Mouse (Mus musculus) layer of hippocampus, adult 9-10 months (tissue): ENCODE results near the gene Rbpj.
A peak's percentile ranks its signal among the peaks of the same experiment; 100 is the strongest.
"Not testable (repeated sequence)": the region's sequence is repeated elsewhere in the genome, so short reads cannot be mapped to it uniquely, and the experiment has no call there.

Experiments used
- DNase-seq: peaks from one replicate; pipeline ENCODE4 v3.0.0; 2022; ENCODE audit warnings: low spot score

The Rbpj gene

DNA sequence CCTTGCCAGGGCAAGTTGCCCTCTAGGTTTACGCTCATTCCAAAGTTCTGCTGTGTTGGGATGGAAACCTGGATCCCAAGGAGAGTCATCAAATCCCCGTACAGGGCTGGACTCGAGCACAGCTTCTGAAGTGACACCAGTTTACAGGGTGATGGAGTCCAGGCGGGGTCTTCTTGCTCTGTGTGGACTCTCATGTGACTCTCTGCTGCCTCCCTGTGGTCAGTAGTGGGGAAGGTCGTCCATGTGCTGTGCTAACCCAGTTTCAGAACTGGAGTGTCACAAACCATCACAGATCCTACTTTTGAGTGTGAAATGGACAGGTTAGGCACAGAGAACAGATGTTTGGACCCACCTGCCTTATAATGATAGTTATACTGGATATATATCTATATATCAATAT lies 206.4 kb downstream of the Rbpj start:
- peak; percentile 61 for DNase-seq

DNA sequence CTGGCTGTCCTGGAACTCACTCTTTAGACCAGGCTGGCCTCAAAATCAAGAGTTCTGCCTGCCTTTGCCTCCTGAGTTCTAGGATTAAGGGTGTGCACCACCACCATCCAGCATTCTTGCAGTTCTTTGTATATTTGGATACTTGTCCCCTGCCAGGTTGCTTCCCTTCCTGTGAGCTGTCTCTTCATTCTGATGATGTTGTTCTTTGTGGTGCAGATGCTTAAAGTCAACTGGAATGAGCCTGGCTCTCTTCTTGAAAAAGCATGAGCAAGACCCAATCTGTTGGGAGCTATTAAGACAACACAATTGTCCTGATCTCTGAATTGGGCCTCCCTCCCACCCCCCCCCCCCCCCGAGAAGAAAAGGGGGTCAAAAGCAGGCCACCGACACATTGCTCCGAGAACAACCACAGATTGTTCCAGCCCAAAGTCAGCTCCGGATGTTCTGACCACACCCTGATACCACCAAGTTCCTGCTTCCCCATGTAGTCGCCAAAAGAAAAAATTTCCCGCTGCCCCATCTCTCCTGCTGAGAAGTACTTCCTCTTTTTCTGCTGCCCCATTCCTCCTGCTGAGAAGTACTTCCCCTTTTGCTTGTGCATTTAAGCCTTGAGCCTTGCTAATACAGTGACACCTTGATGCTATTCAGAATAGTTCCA lies 207.7 kb downstream of the Rbpj start:
- not testable (repeated sequence) for DNase-seq

- DNase-seq = no peak
Measured at GRCm38 (mm10) chr5:53676671-53677070, 210.7 kb downstream of the Rbpj start.

DNA sequence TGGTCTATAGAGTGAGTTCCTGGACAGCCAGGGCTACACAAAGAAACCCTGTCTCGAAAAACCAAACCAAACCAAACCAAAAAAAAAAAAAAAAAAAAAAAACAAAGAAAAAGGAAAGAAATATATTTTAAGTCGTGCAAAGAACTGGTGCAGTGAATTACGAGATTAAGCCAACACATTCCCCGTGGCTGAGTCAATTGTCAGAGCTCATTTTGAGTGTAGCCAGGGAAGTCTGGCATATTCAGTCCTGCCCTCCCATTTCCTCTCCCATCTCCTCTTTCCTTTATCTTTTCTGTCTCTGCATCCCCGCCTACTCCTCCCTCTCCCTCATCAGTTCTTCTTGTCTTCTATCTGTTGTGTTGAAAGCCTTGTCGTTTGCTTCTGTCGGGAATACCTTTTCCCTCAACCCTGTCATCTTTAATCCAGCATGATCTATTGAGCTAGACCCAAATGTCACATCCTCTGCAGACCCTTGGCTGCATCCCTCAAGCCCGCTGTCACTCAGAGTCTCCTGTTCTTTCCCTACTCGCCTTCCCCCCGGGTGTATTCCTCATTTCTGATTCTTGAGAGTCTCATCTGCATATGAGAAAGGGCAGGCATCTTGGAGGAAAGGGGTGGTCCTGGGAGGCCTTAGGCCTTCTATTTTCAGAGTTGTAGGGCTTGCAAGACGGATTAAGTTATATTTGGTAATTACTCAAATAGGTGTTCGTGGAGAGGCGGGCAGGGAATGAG lies 212.2 kb downstream of the Rbpj start:
- DNase-seq = no peak

- no peak for DNase-seq
Measured at GRCm38 (mm10) chr5:53679651-53680050, 213.7 kb downstream of the Rbpj start.

DNA sequence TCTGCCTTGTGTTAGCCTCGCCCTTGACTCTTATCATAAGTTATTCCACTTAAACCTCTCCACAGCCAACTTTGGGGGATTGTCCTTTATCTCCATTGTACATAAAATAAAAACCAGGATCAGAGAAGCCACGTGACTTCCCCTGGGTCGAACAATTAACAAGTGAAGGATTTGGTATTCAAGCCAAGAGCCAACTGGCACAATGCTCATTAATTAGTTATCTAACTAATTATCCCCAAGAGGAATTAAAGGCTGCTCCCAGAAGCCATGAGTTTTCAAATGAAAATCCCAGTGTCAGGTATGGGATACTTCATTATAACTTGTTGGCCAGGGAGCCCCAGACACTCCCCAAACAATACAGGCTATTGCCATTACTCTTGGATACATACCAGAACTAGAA lies 218.0 kb downstream of the Rbpj start:
- DNase-seq = no peak

DNA sequence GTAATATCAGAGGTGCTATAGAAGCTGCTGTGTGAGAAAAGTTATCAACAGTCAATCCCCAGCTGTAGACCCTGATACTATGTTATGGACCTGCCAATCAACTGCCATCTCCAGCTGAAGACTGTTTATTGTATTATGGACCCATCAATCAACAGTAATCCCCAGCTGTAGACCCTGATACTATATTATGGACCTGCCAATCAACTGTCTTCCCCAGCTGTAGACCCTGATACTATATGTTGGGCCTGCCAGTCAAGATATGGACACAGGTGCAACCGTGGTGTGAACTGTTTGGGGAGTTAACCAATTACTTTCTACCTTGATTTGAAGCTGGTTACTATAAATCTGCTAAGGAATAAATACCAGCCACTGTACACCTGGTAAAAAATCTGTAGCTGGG lies 218.5 kb downstream of the Rbpj start:
- no peak for DNase-seq

GRCm38 (mm10) chr5:53685623-53686022 lies 219.7 kb downstream of the Rbpj start:
- DNase-seq = no peak

GRCm38 (mm10) chr5:53686379-53686778 lies 220.4 kb downstream of the Rbpj start:
- DNase-seq = no peak

DNA sequence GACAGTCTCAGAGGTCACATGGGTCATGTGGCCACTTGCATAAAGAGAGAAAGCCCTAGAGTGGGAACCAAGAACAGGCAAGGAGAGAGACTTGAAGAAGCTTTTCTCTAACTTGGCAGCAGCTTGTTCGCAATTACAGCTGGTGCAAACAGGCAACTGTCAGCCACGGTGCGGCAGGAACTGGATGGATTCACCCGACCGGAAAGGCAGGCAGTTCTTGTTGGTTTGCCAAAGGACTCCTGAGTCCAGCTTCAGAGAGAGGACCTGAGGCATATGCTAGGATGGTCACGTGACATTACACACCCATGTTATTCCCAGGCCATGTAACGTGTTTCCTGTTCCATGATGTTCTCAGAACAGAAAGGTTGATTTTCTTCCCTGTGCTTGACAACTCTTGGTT lies 222.4 kb downstream of the Rbpj start:
- no peak for DNase-seq

DNA sequence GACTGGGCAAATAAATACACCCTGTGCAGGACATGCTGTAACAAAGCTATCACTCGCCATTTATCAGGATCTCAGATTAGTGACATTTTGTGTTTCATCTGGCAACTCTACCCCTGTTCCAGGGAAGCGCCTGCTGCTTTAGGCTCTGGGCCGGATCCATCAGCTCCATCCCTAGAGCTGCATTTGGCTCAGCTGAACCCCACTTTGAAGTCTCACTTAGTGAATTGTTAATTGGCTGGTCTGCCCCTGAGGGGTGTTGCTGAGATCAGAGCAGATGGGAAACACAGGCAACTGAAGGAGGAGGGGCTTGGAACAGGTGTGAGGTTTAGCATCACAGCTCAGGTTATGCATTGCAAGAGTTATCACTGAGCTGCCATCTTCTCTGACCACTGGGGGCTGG lies 225.6 kb downstream of the Rbpj start:
- DNase-seq = no peak

- no peak for DNase-seq
Measured at GRCm38 (mm10) chr5:53692100-53692499, 226.1 kb downstream of the Rbpj start.

DNA sequence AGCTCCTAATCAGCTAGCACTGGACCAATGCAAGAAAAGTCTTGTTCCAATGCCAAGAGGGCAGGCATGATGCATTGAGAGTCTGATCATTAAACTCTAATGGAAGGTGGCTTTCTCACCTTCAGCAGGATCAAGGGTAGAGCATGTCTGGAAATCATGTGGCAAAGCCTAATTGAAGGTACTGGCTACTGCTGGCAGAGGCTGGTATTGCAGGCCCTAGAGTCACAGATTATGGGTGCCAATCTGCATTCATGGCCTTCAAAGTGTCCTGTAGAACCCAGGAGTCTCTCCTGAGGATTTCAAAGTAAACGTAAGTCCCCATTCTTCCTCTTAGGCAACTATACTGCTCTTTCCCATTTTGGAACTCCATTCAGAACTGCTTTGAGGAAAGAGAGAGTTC lies 226.7 kb downstream of the Rbpj start:
- DNase-seq = no peak

GRCm38 (mm10) chr5:53696701-53697100 lies 230.7 kb downstream of the Rbpj start:
- DNase-seq = no peak

- no peak for DNase-seq
Measured at GRCm38 (mm10) chr5:53697794-53698193, 231.8 kb downstream of the Rbpj start.

GRCm38 (mm10) chr5:53702686-53703085 lies 236.7 kb downstream of the Rbpj start:
- no peak for DNase-seq
